Mouse (Mus musculus): ENCODE measurements around the gene Pdcd11. TPM values are rescaled to one million over a fixed set of nuclear protein-coding genes. Genes with fewer than 3 reads are reported as not detected.

The Pdcd11 gene
- total RNA-seq, 2 experiments from 2014 or later = 12.6 to 23.0 TPM

- 0 out of 2 replicates have a peak, but pooled peaks have one; percentile 3 for ATAC-seq (replicated peaks; ENCODE audit: poor library complexity)
These were observed 77.1 kb downstream of the Pdcd11 start for GRCm38 (mm10) chr19:47167617-47168214.

- peak; percentile 93 for ATAC-seq (replicated peaks; ENCODE audit: poor library complexity)
These were observed 77.7 kb downstream of the Pdcd11 start for GRCm38 (mm10) chr19:47168223-47168622.

GRCm38 (mm10) chr19:47168793-47169412 lies 78.3 kb downstream of the Pdcd11 start:
- ATAC-seq (replicated peaks; ENCODE audit: poor library complexity) = peak; percentile 87

- peak; percentile 63 for ATAC-seq (replicated peaks; ENCODE audit: poor library complexity)
These were observed 83.9 kb downstream of the Pdcd11 start for GRCm38 (mm10) chr19:47174515-47174914.

- ATAC-seq (replicated peaks; ENCODE audit: poor library complexity) = no peak
These were observed 84.9 kb downstream of the Pdcd11 start for GRCm38 (mm10) chr19:47175472-47175871.

- no peak for ATAC-seq (replicated peaks; ENCODE audit: poor library complexity)
These were observed 86.4 kb downstream of the Pdcd11 start for GRCm38 (mm10) chr19:47176916-47177505.

- ATAC-seq (replicated peaks; ENCODE audit: poor library complexity) = peak; percentile 59
These were observed 87.4 kb downstream of the Pdcd11 start for GRCm38 (mm10) chr19:47178001-47178400.

GRCm38 (mm10) chr19:47178431-47179271 lies 88.1 kb downstream of the Pdcd11 start, which contains the start of gene Neurl1a:
TSS of gene Neurl1a (plus strand) at chr19:47178820.
- ATAC-seq (replicated peaks; ENCODE audit: poor library complexity) = peak; percentile 18; the same call in 1 of the 2 replicates

- no peak for ATAC-seq (replicated peaks; ENCODE audit: poor library complexity)
These were observed 88.8 kb downstream of the Pdcd11 start for GRCm38 (mm10) chr19:47179272-47179809.

- ATAC-seq (replicated peaks; ENCODE audit: poor library complexity) = no peak
These were observed 89.4 kb downstream of the Pdcd11 start for GRCm38 (mm10) chr19:47180011-47180410.

Other genes with a start within 250 kb of the Pdcd11 start
- gene Ina, start 76.1 kb upstream of the Pdcd11 start, total RNA-seq (2015) = 0.22 TPM in 1 of 2 replicates, not detected in the other
- gene Ina, start 76.1 kb upstream of the Pdcd11 start, total RNA-seq (2017) = not detected in 2 replicates
- gene Nt5c2, start 75.6 kb upstream of the Pdcd11 start, total RNA-seq (2015) = 52.5 and 59.4 TPM in 2 replicates
- gene Nt5c2, start 75.6 kb upstream of the Pdcd11 start, total RNA-seq (2017) = 79.3 and 80.0 TPM in 2 replicates
- gene Pcgf6, start 39.9 kb upstream of the Pdcd11 start, total RNA-seq (2015) = 22.8 and 29.0 TPM in 2 replicates
- gene Pcgf6, start 39.9 kb upstream of the Pdcd11 start, total RNA-seq (2017) = 9.1 and 14.2 TPM in 2 replicates
- 17.0 and 18.7 TPM in 2 replicates for gene Taf5, start 23.0 kb upstream of the Pdcd11 start, total RNA-seq (2015)
- gene Taf5, start 23.0 kb upstream of the Pdcd11 start, total RNA-seq (2017) = 20.6 and 25.7 TPM in 2 replicates
- 483 and 581 TPM in 2 replicates for gene Usmg5, start 121 bp upstream of the Pdcd11 start, total RNA-seq (2015)
- gene Usmg5, start 121 bp upstream of the Pdcd11 start, total RNA-seq (2017) = 452 and 544 TPM in 2 replicates
- gene Calhm2, start 47.5 kb downstream of the Pdcd11 start, total RNA-seq (2015) = 6.1 and 7.3 TPM in 2 replicates
- gene Calhm2, start 47.5 kb downstream of the Pdcd11 start, total RNA-seq (2017) = 11.3 and 14.4 TPM in 2 replicates
- gene Calhm1, start 53.5 kb downstream of the Pdcd11 start, total RNA-seq (2015) = not detected in 2 replicates
- not detected in 2 replicates for gene Calhm1, start 53.5 kb downstream of the Pdcd11 start, total RNA-seq (2017)
- gene Calhm3, start 67.0 kb downstream of the Pdcd11 start, total RNA-seq (2015) = not detected in 2 replicates
- not detected in 2 replicates for gene Calhm3, start 67.0 kb downstream of the Pdcd11 start, total RNA-seq (2017)
- gene Neurl1a, start 88.1 kb downstream of the Pdcd11 start, total RNA-seq (2015) = not detected in 2 replicates
- 0.04 TPM in 1 of 2 replicates, not detected in the other for gene Neurl1a, start 88.1 kb downstream of the Pdcd11 start, total RNA-seq (2017)